Mouse (Mus musculus) spleen, adult 2 months (tissue): ENCODE data around the gene Rnf20.

Source experiments
- CTCF ChIP-seq: fragments of 200-500 bp; IDR thresholded peaks from 2 replicates; pipeline ENCODE4 v1.5.1; 2011; ENCODE audit warnings: mild to moderate bottlenecking, inconsistent platforms; ENCODE audit not compliant: insufficient read depth, insufficient read length, insufficient replicate concordance; ENCODE audit errors: extremely low read depth
- POLR2A ChIP-seq: fragments of 200-500 bp; IDR thresholded peaks from 2 replicates; pipeline ENCODE4 v1.6.1; 2011; ENCODE audit warnings: low read depth, low read length, inconsistent platforms

DNA sequence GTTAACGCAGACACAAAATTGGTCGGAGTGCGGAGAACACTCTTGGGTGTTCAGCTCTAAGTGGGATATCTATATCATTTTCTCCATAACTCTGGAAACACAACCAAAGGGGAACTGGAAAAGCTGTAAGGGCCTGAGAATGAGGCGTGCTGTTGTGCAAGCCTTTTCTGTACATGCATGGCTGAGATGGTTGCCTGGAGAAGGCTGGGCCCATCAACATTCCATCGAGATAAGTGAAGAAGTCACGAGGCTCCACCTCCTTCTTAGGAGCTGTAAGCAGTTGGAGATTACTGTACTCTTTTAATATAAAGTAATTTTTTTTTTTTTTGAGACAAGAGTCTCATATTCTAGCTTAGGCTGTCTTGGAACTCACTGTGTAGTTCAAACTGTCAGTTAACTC is 44.3 kb downstream of the Rnf20 start:
- TF ChIP-seq CTCF (no peak), POLR2A (no peak)
